Mouse (Mus musculus): ENCODE measurements around the gene Ppm1m.

Ppm1m gene

DNA sequence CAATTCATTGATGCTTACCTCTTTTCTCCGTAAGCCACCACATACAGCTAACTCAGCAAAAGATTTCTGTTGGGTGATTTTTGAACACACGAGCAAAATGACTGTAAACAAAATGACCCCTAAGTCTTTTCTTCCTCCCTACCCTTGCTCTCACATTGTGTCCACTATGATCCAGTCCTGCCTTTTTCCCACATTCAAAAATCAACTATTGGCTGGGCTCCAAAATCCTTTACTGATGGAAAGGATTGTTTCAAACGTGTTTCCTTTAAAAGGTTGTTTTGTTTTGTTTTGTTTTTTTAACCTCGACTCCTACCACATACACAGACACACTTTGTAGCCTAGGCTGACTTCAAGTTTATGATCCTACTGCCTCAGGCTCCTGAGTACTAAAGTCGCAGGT lies 39.1 kb downstream of the Ppm1m start:
- ChIA-PET POLR2A (interaction anchor here in 3 of 4 experiments (0.6 to 9.4 kb wide), 11 partner anchors 10 to 316 kb away, joined by 3 to 158 read pairs (median 4); partner anchors contain the start of genes Wdr82 (in 3 of the 3), Acy1 (in 1 of the 3), Parp3 (in 1 of the 3) and Rrp9 (in 1 of the 3)), CTCF (interaction anchor here in 1 of 4 experiments (1.1 to 6.0 kb wide), 2 partner anchors 52 to 316 kb away, joined by 5 to 61 read pairs; partner anchors contain the start of gene Parp3)

GRCm38 (mm10) chr9:106159784-106160301 lies 39.7 kb downstream of the Ppm1m start:
- CTCF ChIA-PET: interaction anchor here (0.6 to 6.0 kb wide), 14 partner anchors 10 to 1852 kb away, joined by 3 to 61 read pairs (median 5); partner anchors contain the start of genes Parp3 (in 2 of the 4) and Poc1a (in 1 of the 4)
- POLR2A ChIA-PET: interaction anchor here (0.6 to 9.4 kb wide), 35 partner anchors 8 to 732 kb away, joined by 3 to 158 read pairs (median 4); partner anchors contain the start of genes Wdr82 (in 4 of the 4), Rpl29 (in 2 of the 4), Twf2 (in 2 of the 4) and Acy1 (in 1 of the 4)

DNA sequence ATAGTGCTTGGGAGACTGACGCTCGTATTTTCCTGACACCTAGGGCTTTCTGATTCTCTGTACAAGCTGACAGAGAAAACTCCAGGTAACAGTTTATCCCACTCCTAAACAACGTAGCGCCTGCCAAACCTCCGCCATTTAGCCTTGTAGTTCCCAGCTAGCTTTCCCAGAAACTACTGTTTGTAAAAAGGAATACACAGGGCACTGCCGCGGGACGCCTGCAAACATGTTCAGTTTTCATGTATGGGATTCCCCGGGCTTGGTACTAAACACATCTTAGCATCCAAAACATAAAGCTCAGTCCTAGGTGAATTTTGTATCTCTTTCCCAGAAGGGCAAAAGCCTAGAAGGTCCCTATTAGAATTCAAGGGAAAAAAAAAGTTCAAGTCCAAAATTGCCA lies 40.3 kb downstream of the Ppm1m start:
- CTCF ChIA-PET: interaction anchor here (0.7 to 6.0 kb wide), 15 partner anchors 10 to 318 kb away, joined by 3 to 61 read pairs (median 5); partner anchors contain the start of genes Parp3 (in 2 of the 4) and Poc1a (in 1 of the 4)
- POLR2A ChIA-PET: interaction anchor here (0.6 to 9.4 kb wide), 41 partner anchors 8 to 733 kb away, joined by 3 to 158 read pairs (median 4); partner anchors contain the start of genes Wdr82 (in 4 of the 4), Rpl29 (in 2 of the 4), Acy1 (in 1 of the 4) and Manf (in 1 of the 4)

DNA sequence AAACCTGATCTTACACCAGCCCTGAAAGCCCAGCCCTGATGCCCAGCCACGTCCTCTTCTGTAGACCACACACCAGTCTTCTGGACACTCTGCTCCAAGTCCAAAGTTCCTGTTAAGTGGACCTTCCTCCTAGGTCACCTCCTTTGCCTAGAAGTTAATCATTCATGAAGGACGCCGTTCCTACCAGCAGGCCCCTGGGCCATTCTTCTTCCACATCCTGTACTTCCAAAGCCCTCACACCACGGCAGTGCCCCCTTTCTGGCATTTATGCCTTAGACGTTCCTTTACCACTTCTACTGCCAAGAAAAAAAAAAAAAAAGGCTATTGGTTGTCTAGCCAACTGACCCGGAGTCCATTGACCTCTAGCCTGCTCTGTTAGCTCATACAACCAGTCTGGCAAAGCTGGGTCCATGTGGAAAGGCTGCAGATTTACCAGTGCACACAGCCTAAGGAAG lies 41.5 kb downstream of the Ppm1m start, which contains the start of gene Glyctk:
Gene Glyctk (minus strand): TSS at position 102 of the 455 bp plus-strand sequence.
- ChIA-PET POLR2A (interaction anchor here in 3 of 4 experiments (0.9 to 9.4 kb wide), 17 partner anchors 8 to 264 kb away, joined by 3 to 158 read pairs (median 7); partner anchors contain the start of gene Wdr82 (in 3 of the 3)), CTCF (interaction anchor here (0.5 to 6.0 kb wide), 14 partner anchors 8 to 637 kb away, joined by 3 to 61 read pairs (median 6); no protein-coding TSS in a partner anchor)

GRCm38 (mm10) chr9:106157623-106157925 lies 42.0 kb downstream of the Ppm1m start:
- ChIA-PET POLR2A (interaction anchor here in 2 of 4 experiments (0.8 to 9.4 kb wide), 10 partner anchors 7 to 210 kb away, joined by 3 to 158 read pairs (median 10); partner anchors contain the start of genes Wdr82 (in 2 of the 2) and Alas1 (in 1 of the 2)), CTCF (interaction anchor here (0.5 to 6.0 kb wide), 17 partner anchors 9 to 636 kb away, joined by 3 to 61 read pairs (median 8); partner anchors contain the start of gene Wdr82 (in 1 of the 4))

GRCm38 (mm10) chr9:106156921-106157622 lies 42.5 kb downstream of the Ppm1m start:
- ChIA-PET CTCF (interaction anchor here (0.5 to 6.0 kb wide), 72 partner anchors 8 to 1277 kb away, joined by 3 to 61 read pairs (median 4); partner anchors contain the start of genes Poc1a (in 2 of the 4), Twf2 (in 2 of the 4), Wdr82 (in 2 of the 4) and Parp3 (in 1 of the 4)), POLR2A (interaction anchor here in 3 of 4 experiments (0.6 to 9.4 kb wide), 19 partner anchors 7 to 273 kb away, joined by 3 to 158 read pairs (median 4); partner anchors contain the start of genes Wdr82 (in 3 of the 3), Alas1 (in 1 of the 3), Poc1a (in 1 of the 3) and Rpl29 (in 1 of the 3))

- CTCF ChIA-PET: interaction anchor here (0.5 to 6.0 kb wide), 75 partner anchors 8 to 1277 kb away, joined by 3 to 61 read pairs (median 4); partner anchors contain the start of genes Poc1a (in 2 of the 4), Twf2 (in 2 of the 4), Wdr82 (in 2 of the 4) and Parp3 (in 1 of the 4)
- POLR2A ChIA-PET: interaction anchor here in 3 of 4 experiments (0.6 to 9.4 kb wide), 17 partner anchors 11 to 1236 kb away, joined by 3 to 158 read pairs (median 4); partner anchors contain the start of genes Wdr82 (in 3 of the 3), Alas1 (in 1 of the 3), Poc1a (in 1 of the 3) and Rpl29 (in 1 of the 3)
Measured at GRCm38 (mm10) chr9:106156419-106156818, 43.1 kb downstream of the Ppm1m start.

GRCm38 (mm10) chr9:106154106-106154505 lies 45.4 kb downstream of the Ppm1m start:
- CTCF ChIA-PET: interaction anchor here in 1 of 4 experiments (1.1 kb wide), 1 partner anchor 58 kb away, joined by 5 read pairs; no protein-coding TSS in a partner anchor

DNA sequence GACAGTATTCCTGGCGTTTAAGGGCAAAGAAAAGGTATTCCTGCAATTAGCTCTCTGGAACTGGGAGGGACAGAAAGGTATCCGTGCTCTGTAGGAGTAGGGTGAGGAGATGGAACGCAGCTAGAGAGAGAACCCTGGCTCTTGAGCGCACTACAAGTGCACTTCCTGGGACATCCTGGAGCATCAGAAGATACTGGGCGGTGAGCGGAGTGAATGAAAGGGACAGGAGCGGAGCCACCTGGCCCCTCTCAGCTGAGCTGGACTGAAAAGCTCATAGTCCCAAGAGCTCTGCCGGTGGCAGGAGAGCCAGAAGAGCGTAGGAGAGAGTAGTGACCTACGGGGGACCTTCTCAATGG lies 50.2 kb downstream of the Ppm1m start:
- CTCF ChIA-PET: interaction anchor here (0.6 to 2.9 kb wide), 16 partner anchors 8 to 273 kb away, joined by 3 to 22 read pairs (median 4); partner anchors contain the start of gene Glyctk (in 1 of the 4)
- POLR2A ChIA-PET: interaction anchor here (0.7 to 2.9 kb wide), 12 partner anchors 9 to 26 kb away, joined by 3 to 14 read pairs (median 4); partner anchors contain the start of genes Wdr82 (in 2 of the 4) and Glyctk (in 1 of the 4)

More at GRCm38 (mm10) chr9:106154106-106154505, 45.4 kb downstream of the Ppm1m start:
- POLR2A ChIA-PET: interaction anchor here in 1 of 4 experiments (0.6 to 1.4 kb wide), 2 partner anchors 17 to 58 kb away, joined by 3 to 4 read pairs; no protein-coding TSS in a partner anchor

GRCm38 (mm10) chr9:106148541-106149398 lies 50.8 kb downstream of the Ppm1m start:
- POLR2A ChIA-PET: interaction anchor here (0.5 to 2.9 kb wide), 17 partner anchors 10 to 464 kb away, joined by 3 to 14 read pairs (median 4); partner anchors contain the start of genes Wdr82 (in 2 of the 4) and Glyctk (in 1 of the 4)
- CTCF ChIA-PET: interaction anchor here (0.6 to 2.9 kb wide), 18 partner anchors 9 to 424 kb away, joined by 3 to 22 read pairs (median 5); partner anchors contain the start of gene Glyctk (in 1 of the 4)

DNA sequence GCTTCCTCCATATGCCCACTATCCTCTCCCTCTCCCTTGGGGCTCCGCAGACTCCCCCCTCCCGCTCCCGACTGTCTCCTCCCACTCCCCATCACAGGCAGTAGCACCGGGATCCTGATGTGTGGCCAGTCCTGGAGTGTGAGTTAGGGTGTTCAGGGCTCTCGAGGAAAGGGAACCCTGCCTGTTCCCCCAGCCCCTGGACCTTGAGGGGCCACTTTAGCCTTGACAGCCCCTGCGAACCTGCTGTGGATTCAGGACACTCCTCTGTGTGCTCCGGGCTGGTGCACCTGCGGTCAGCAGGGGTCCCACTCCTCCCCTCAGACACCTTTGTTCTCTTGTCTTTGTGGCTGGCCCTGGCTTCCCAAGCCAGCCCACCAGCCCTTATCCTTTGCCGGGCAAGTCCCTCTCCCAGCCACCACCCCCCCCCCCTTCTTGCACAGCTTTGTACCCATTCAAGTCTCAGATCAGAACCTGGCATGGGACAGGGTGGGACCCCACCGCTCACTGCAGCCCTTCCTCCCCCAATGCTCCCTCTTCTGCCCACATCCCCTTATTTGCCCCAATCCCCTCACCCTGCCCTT lies 51.6 kb downstream of the Ppm1m start:
- CTCF ChIA-PET: interaction anchor here in 3 of 4 experiments (0.9 to 2.9 kb wide), 4 partner anchors 8 to 35 kb away, joined by 3 to 22 read pairs (median 6); partner anchors contain the start of gene Glyctk (in 1 of the 3)
- POLR2A ChIA-PET: interaction anchor here in 3 of 4 experiments (0.6 to 2.9 kb wide), 9 partner anchors 11 to 465 kb away, joined by 3 to 14 read pairs (median 4); partner anchors contain the start of gene Wdr82 (in 2 of the 3)

GRCm38 (mm10) chr9:106147281-106147680 lies 52.3 kb downstream of the Ppm1m start:
- POLR2A ChIA-PET: interaction anchor here in 1 of 4 experiments (1.2 kb wide), 1 partner anchor 128 kb away, joined by 3 read pairs; no protein-coding TSS in a partner anchor
- CTCF ChIA-PET: interaction anchor here in 3 of 4 experiments (0.9 to 2.9 kb wide), 4 partner anchors 9 to 34 kb away, joined by 3 to 22 read pairs (median 6); partner anchors contain the start of gene Glyctk (in 1 of the 3)

- POLR2A ChIA-PET: no interaction called here
- CTCF ChIA-PET: interaction anchor here in 2 of 4 experiments (0.7 to 1.1 kb wide), 2 partner anchors 11 to 67 kb away, joined by 3 to 5 read pairs; no protein-coding TSS in a partner anchor
Measured at GRCm38 (mm10) chr9:106145582-106145981, 54.0 kb downstream of the Ppm1m start.

All from embryonic stem cell, embryonic (primary cell).